Comparison of ENCODE assay signal across 20 mouse cellular contexts in the genomic region with DNA sequence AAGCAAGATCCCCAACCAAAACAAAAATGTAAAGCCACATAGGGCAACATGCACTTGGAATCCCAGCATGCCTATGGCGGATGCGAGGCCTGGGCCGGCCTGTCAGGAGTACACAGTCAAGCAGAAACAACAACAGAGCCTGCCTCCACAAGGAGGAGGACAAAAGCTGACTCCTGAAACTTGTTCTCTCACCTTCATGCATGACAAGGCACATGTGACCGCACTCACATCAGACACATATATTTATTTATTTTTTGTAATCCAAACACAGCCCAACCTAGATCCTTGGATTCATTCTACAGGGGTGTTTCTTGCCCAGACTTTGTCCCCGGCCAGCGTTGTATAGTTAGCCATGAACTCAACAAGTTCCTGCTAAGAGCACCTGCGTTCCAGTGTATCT. TPM values are rescaled to one million over a fixed set of nuclear protein-coding genes. Genes with fewer than 3 reads are reported as not detected.
DNase-seq lines count a peak whose midpoint lies in the region; ATAC-seq lines count a peak whose summit lies in the region.
"Had no signal": no experiment of that assay in that cellular context is flagged by ENCODE, and none has a peak within 500 bp of the region (broad histone marks: within the 10 kb centered on the region; RNA-seq: fewer than 3 reads in every experiment).

No protein-coding gene starts in this region.

- H3K4me1 ChIP-seq in kidney, embryonic 14.5 days (ENCODE audit: control insufficient read depth, insufficient read depth, low read length) = peaks cover 11% of the 10 kb centered on the region; the same call in 1 of the 2 replicates

- 64% methylated on average over 7 of the region's 7 CpGs for WGBS in kidney, embryonic 14.5 days

- intact Hi-C loops in left cerebral cortex, postnatal 10 days (cut with DNase I) = no loop called here

- no peaks in the 10 kb centered on the region for H3K36me3 ChIP-seq in kidney, embryonic 14.5 days (ENCODE audit: control insufficient read depth, insufficient read depth, low read length)
- H3K36me3 ChIP-seq: heart, embryonic 15.5 days; midbrain, embryonic 13.5 days had no signal

- H3K9ac ChIP-seq in kidney, embryonic 14.5 days (ENCODE audit: low read depth, low read length) = no peak overlapping the region
- H3K9ac ChIP-seq: forebrain, postnatal 0 days; heart, embryonic 15.5 days; hindbrain, embryonic 14.5 days; liver, embryonic 13.5 days; midbrain, embryonic 13.5 days had no signal

- ATAC-seq in kidney, embryonic 14.5 days (ENCODE audit: low FRiP score, low TSS enrichment) = peak; percentile 61; the same call in 1 of the 2 replicates
- ATAC-seq: forebrain, postnatal 0 days; inflammation-experienced regulatory T-cells, adult 6 months; midbrain, embryonic 13.5 days had no signal

- DNase-seq in thymus, postnatal 4 days = peak; percentile 4
- no peak for DNase-seq in thymus, postnatal 14 days
- DNase-seq in kidney, postnatal 25 days = peak; percentile 32 to 64
- DNase-seq in adrenal gland, postnatal 10 days = no peak
- DNase-seq in left cerebral cortex, postnatal 10 days (ENCODE audit: extremely low spot score in 1 of 2, low spot score in 2 of 2) = no peak
- no peak for DNase-seq in gastrocnemius, postnatal 10 days
- DNase-seq: adrenal gland, adult 8-10 months; cerebellum, adult 9-10 months; forebrain, postnatal 0 days; gastrocnemius, postnatal 36 days; heart, postnatal 4 days; liver, embryonic 13.5 days; lung, adult 2 months had no signal

- no peak overlapping the region for H3K4me2 ChIP-seq in kidney, embryonic 14.5 days (replicated peaks; ENCODE audit: low read depth, low read length)
- H3K4me2 ChIP-seq: heart, embryonic 15.5 days; hindbrain, embryonic 14.5 days; liver, embryonic 13.5 days; midbrain, embryonic 13.5 days had no signal

- no peaks in the 10 kb centered on the region for H3K9me3 ChIP-seq in kidney, embryonic 14.5 days (ENCODE audit: control insufficient read depth, low read length)
- H3K9me3 ChIP-seq: forebrain, embryonic 10.5 days; heart, embryonic 15.5 days; liver, embryonic 13.5 days; megakaryocyte, embryonic 14.5 days; midbrain, embryonic 13.5 days had no signal

- no peak overlapping the region for H3K4me3 ChIP-seq in kidney, embryonic 14.5 days (ENCODE audit: low read length)
- H3K4me3 ChIP-seq: forebrain, embryonic 10.5 days; heart, embryonic 15.5 days; liver, embryonic 13.5 days; megakaryocyte, embryonic 14.5 days; midbrain, embryonic 13.5 days had no signal

- H3K27ac ChIP-seq in kidney, embryonic 14.5 days (ENCODE audit: low read depth, low read length) = no peak overlapping the region; the same call in 1 of the 2 replicates
- H3K27ac ChIP-seq: forebrain, embryonic 10.5 days; heart, embryonic 15.5 days; hindbrain, embryonic 14.5 days; liver, embryonic 13.5 days; midbrain, embryonic 13.5 days had no signal

- no peaks in the 10 kb centered on the region for H3K27me3 ChIP-seq in kidney, embryonic 14.5 days (ENCODE audit: control insufficient read depth, insufficient read depth, low read length)
- H3K27me3 ChIP-seq: heart, embryonic 15.5 days; liver, embryonic 13.5 days; megakaryocyte, embryonic 14.5 days; midbrain, embryonic 13.5 days had no signal

RNA-seq across cellular contexts. Expression of a gene that starts 5.8 kb away (rescaled TPM):
- 44.3 and 55.5 TPM in 2 replicates for polyA plus RNA-seq in kidney, embryonic 14.5 days (2014; fragmentation: Nextera tagmentation; extraction: Ambion mirVana)
- total RNA-seq in adrenal gland, postnatal 10 days (2021) = 100 to 1,000 TPM in 1 of 2 experiments, 10 to 100 TPM in 1; 73.9 to 103 TPM
- 100 to 1,000 TPM; 137 to 138 TPM for total RNA-seq in left cerebral cortex, postnatal 10 days (2021)
- total RNA-seq in gastrocnemius, postnatal 10 days (2021) = 10 to 100 TPM; 52.0 to 65.8 TPM

RNA-seq across cellular contexts. Expression of a gene that starts 14.9 kb away (rescaled TPM):
- polyA plus RNA-seq in kidney, embryonic 14.5 days (2014; fragmentation: Nextera tagmentation; extraction: Ambion mirVana) = 45.9 and 51.2 TPM in 2 replicates
- 10 to 100 TPM; 64.9 to 82.8 TPM for total RNA-seq in adrenal gland, postnatal 10 days (2021)
- 10 to 100 TPM; 70.4 to 71.3 TPM for total RNA-seq in left cerebral cortex, postnatal 10 days (2021)
- 10 to 100 TPM; 49.6 to 56.8 TPM for total RNA-seq in gastrocnemius, postnatal 10 days (2021)

RNA-seq across cellular contexts. Expression of a gene that starts 54.3 kb away (rescaled TPM):
- 1,702 and 2,075 TPM in 2 replicates for polyA plus RNA-seq in kidney, embryonic 14.5 days (2014; fragmentation: Nextera tagmentation; extraction: Ambion mirVana)
- total RNA-seq in adrenal gland, postnatal 10 days (2021) = 100 to 1,000 TPM; 682 to 692 TPM
- total RNA-seq in left cerebral cortex, postnatal 10 days (2021) = 100 to 1,000 TPM; 451 to 456 TPM
- 100 to 1,000 TPM; 676 to 736 TPM for total RNA-seq in gastrocnemius, postnatal 10 days (2021)

Comparison
In these comparisons a context has a peak if more than half of its experiments do, and no peak if none do; other contexts are left out.
1. DNase-seq: peak in thymus, postnatal 4 days (single experiment) and kidney, postnatal 25 days (2 of 2); none in thymus, postnatal 14 days (single experiment), adrenal gland, postnatal 10 days (single experiment), left cerebral cortex, postnatal 10 days (0 of 2) and gastrocnemius, postnatal 10 days (single experiment).